Mouse (Mus musculus): ENCODE results near the gene Defa33. TPM values are rescaled to one million over a fixed set of nuclear protein-coding genes. Genes with fewer than 3 reads are reported as not detected.

Defa33 gene
- not detected in 2 replicates for polyA plus RNA-seq (2015; fragmentation: Nextera tagmentation; extraction: Ambion mirVana)

DNA sequence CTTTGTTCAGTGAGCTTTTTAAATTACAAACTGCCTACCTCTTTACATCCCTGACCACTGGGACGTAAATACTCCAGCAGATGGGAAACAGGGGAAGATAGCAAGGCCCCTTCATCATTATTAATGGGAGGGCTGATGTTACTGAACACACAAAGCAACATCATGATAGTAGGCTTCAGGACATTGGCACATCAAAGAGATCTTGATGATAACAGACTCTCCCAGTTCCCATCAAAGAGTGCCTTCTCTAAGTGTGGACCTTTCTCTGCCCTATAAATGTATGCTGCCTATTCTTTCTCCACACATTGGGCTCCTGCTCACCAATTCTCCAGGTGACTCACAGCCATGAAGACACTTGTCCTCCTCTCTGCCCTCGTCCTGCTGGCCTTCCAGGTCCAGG lies at the start of gene Defa33:
TSS of gene Defa33 (plus strand) at position 301 of the 400 bp plus-strand sequence.

GRCm38 (mm10) chr8:21378215-21378614 lies 13.4 kb upstream of the Defa33 start, which contains the start of gene Defa2:
Defa2 (plus strand) TSS chr8:21378515.

GRCm38 (mm10) chr8:21427111-21427510 lies 35.5 kb downstream of the Defa33 start, which contains the start of gene Defa36:
Defa36 (plus strand) TSS chr8:21427411.

Other genes with a start within 250 kb of the Defa33 start
- gene Defa22, start 229.5 kb upstream of the Defa33 start, polyA plus RNA-seq (2015; fragmentation: Nextera tagmentation; extraction: Ambion mirVana): not detected in 2 replicates
- gene Defa31, start 200.2 kb upstream of the Defa33 start, polyA plus RNA-seq (2015; fragmentation: Nextera tagmentation; extraction: Ambion mirVana): not detected in 2 replicates
- not detected in 2 replicates for gene Gm15293, start 190.2 kb upstream of the Defa33 start, polyA plus RNA-seq (2015; fragmentation: Nextera tagmentation; extraction: Ambion mirVana)
- gene Gm15292, start 142.1 kb upstream of the Defa33 start, polyA plus RNA-seq (2015; fragmentation: Nextera tagmentation; extraction: Ambion mirVana): not detected in 2 replicates
- not detected in 2 replicates for gene Defa27, start 76.3 kb upstream of the Defa33 start, polyA plus RNA-seq (2015; fragmentation: Nextera tagmentation; extraction: Ambion mirVana)
- not detected in 2 replicates for gene Defa29, start 64.8 kb upstream of the Defa33 start, polyA plus RNA-seq (2015; fragmentation: Nextera tagmentation; extraction: Ambion mirVana)
- gene Defa2, start 13.3 kb upstream of the Defa33 start, polyA plus RNA-seq (2015; fragmentation: Nextera tagmentation; extraction: Ambion mirVana): not detected in 2 replicates
- not detected in 2 replicates for gene Defa36, start 35.6 kb downstream of the Defa33 start, polyA plus RNA-seq (2015; fragmentation: Nextera tagmentation; extraction: Ambion mirVana)
- gene Gm7849, start 64.7 kb downstream of the Defa33 start, polyA plus RNA-seq (2015; fragmentation: Nextera tagmentation; extraction: Ambion mirVana): not detected in 2 replicates
- not detected in 2 replicates for gene Defa20, start 117.4 kb downstream of the Defa33 start, polyA plus RNA-seq (2015; fragmentation: Nextera tagmentation; extraction: Ambion mirVana)
- not detected in 2 replicates for gene Defa32, start 137.2 kb downstream of the Defa33 start, polyA plus RNA-seq (2015; fragmentation: Nextera tagmentation; extraction: Ambion mirVana)
- gene Defa37, start 173.6 kb downstream of the Defa33 start, polyA plus RNA-seq (2015; fragmentation: Nextera tagmentation; extraction: Ambion mirVana): not detected in 2 replicates
- not detected in 2 replicates for gene Defa28, start 191.2 kb downstream of the Defa33 start, polyA plus RNA-seq (2015; fragmentation: Nextera tagmentation; extraction: Ambion mirVana)
- not detected in 2 replicates for gene Gm7861, start 202.7 kb downstream of the Defa33 start, polyA plus RNA-seq (2015; fragmentation: Nextera tagmentation; extraction: Ambion mirVana)
- gene Defa26, start 226.4 kb downstream of the Defa33 start, polyA plus RNA-seq (2015; fragmentation: Nextera tagmentation; extraction: Ambion mirVana): not detected in 2 replicates

All from urinary bladder, postnatal 0 days (tissue).